Mouse (Mus musculus): ENCODE measurements at regions not wholly inside any gene's neighbourhood (a gene's known extent, or its start where the extent isn't known, plus 50 kb on each side); places are given as distances from the start of the nearest gene placed in this dataset.
A peak's percentile ranks its signal among the peaks of the same experiment; 100 is the strongest.

DNA sequence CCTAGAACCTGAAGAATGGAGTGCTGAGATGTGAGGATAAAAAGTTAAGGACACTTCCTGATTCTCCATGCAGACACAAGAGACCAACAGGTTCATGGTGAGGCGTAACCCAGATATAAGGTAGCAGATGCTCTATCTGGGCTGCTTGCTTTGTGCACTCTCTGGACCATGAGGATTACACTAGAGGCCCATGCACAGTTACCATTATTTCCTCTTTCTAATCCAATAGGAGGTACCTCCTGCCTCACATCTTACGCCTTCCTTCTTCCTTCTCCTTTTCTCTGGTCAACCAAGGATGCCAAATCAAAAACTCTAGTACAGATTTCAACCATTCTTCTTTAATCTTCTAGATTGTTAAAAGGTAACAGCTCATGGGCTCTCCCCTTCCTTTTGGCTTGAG lies 169.1 kb upstream of the Bcl6 start:
- Histone ChIP-seq H3K4me1 (ENCODE audit: control insufficient read depth in 2 of 2, insufficient read depth in 2 of 2, low read length in 2 of 2) (no peaks in the 10 kb centered on the region; a peak in 1 of 4 replicates), H3K4me2 (ENCODE audit: low read length) (no peak overlapping the region), H3K4me3 (ENCODE audit: control insufficient read depth in 1 of 2, insufficient read depth in 1 of 2, low read depth in 1 of 2, low read length in 2 of 2) (no peak overlapping the region), H3K27ac (replicated peaks in 1 of 2; ENCODE audit: control insufficient read depth in 1 of 2, insufficient read depth in 1 of 2, low read depth in 2 of 2, low read length in 2 of 2) (no peak overlapping the region), H3K9me3 (ENCODE audit: control insufficient read depth, low read length) (no peaks in the 10 kb centered on the region), H3K9ac (ENCODE audit: low read length) (no peak overlapping the region), H3K27me3 (ENCODE audit: control insufficient read depth, insufficient read depth, low read length) (no peaks in the 10 kb centered on the region), H3K36me3 (ENCODE audit: control insufficient read depth, insufficient read depth, low read length) (no peaks in the 10 kb centered on the region)
- no peak for ATAC-seq (ENCODE audit: insufficient number of reproducible peaks, insufficient read depth, low FRiP score, low read depth)
- 92% methylated on average over 2 of the region's 2 CpGs for WGBS

DNA sequence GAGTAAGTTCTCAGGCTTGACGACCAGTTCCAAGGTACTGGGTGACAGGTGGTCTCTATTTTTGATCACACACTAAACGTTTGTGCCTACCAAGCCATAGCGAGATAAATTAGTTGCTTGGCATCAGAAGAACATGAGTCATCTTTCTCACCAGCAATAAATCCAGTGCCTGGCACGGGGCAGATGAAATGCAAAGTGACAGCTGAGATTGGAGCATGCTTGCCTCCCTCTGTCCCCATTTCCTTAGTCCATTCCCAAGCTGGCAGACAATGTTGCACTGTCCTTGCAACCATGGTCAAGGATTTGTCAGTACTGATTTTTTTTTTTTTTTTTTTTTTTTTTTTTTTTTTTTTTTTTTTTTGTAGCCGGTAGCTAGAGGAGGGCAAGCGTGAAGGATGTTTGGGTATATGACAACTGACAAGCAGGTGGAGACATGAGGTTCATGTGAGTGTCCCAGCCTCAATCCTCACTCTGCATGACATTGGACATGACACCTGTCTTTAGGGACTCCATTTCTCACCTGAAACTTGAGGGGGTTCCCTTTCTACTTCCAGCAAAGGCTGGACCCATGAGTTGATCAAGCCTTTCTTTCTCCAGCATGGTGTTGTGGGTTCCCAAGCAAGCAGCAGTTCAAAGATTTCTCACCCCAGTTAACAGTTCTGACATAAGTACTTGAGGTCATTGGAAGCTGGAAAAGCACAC lies 168.2 kb upstream of the Bcl6 start:
- H3K27me3 ChIP-seq (ENCODE audit: control insufficient read depth, insufficient read depth, low read length): no peaks in the 10 kb centered on the region
- H3K4me3 ChIP-seq (ENCODE audit: control insufficient read depth in 1 of 2, insufficient read depth in 1 of 2, low read depth in 1 of 2, low read length in 2 of 2): no peak overlapping the region
- H3K9ac ChIP-seq (ENCODE audit: low read length): no peak overlapping the region
- no peaks in the 10 kb centered on the region for H3K9me3 ChIP-seq (ENCODE audit: control insufficient read depth, low read length)
- no peak for ATAC-seq (ENCODE audit: insufficient number of reproducible peaks, insufficient read depth, low FRiP score, low read depth)
- peaks cover under 1 to 3% of the 10 kb centered on the region in 2 experiments for H3K4me1 ChIP-seq (ENCODE audit: control insufficient read depth in 2 of 2, insufficient read depth in 2 of 2, low read length in 2 of 2)
- no peak overlapping the region for H3K4me2 ChIP-seq (ENCODE audit: low read length)
- H3K27ac ChIP-seq (replicated peaks in 1 of 2; ENCODE audit: control insufficient read depth in 1 of 2, insufficient read depth in 1 of 2, low read depth in 2 of 2, low read length in 2 of 2): no peak overlapping the region
- no peaks in the 10 kb centered on the region for H3K36me3 ChIP-seq (ENCODE audit: control insufficient read depth, insufficient read depth, low read length)
- WGBS: 57% methylated on average over 6 of the region's 6 CpGs

DNA sequence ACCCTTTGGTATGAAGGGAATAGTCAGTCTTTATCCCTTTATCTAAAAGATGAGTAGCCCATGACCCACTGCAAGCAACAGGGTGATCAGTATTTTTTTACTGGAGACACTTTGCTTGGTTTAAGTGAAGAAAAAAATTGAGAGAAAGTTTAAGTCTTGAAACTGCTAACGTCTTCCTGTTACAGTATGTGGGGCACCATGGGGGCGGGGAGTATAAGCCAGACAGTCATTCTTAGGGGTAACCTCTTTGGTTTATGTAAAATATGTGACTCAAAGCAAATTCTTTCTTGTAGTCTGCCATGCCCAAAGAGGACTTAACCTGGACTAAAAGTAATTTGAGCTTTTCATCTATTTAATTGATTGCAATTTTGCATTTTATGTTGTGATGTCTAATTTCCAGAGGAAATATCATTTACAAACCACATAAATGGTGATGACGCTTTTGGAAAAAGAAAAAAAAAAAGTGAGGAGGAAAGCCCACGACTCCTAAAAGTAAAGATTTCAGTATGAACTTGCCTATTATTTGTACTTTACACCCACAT lies 166.2 kb upstream of the Bcl6 start:
- no peak overlapping the region for H3K9ac ChIP-seq (ENCODE audit: low read length)
- no peaks in the 10 kb centered on the region for H3K9me3 ChIP-seq (ENCODE audit: control insufficient read depth, low read length)
- 79% methylated on average over 4 of the region's 4 CpGs for WGBS

DNA sequence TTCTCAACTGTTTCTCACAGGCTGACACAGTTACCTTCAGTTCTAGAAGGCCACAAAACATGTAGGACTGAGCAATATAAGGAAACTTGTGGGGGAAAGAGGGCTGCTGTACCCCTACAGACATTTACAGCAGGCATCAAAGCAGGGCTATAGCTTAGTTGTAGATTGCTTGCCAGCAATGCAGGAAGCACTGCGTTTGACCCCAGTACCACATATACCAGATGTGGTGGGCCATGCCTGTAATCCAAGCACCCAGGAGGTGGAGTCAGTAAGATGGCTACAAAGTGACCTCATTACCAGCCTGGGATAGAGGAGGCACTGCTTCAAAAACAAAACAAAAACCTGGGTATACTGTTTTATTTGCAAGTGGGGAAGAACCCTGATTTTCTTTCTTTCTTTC lies 165.3 kb upstream of the Bcl6 start:
- Histone ChIP-seq H3K36me3 (ENCODE audit: control insufficient read depth, insufficient read depth, low read length) (no peaks in the 10 kb centered on the region), H3K9ac (ENCODE audit: low read length) (no peak overlapping the region), H3K4me3 (ENCODE audit: control insufficient read depth in 1 of 2, insufficient read depth in 1 of 2, low read depth in 1 of 2, low read length in 2 of 2) (no peak overlapping the region), H3K4me1 (ENCODE audit: control insufficient read depth in 2 of 2, insufficient read depth in 2 of 2, low read length in 2 of 2) (peaks cover 8 to 16% of the 10 kb centered on the region in 2 experiments), H3K9me3 (ENCODE audit: control insufficient read depth, low read length) (no peaks in the 10 kb centered on the region), H3K27me3 (ENCODE audit: control insufficient read depth, insufficient read depth, low read length) (no peaks in the 10 kb centered on the region), H3K4me2 (ENCODE audit: low read length) (no peak overlapping the region), H3K27ac (replicated peaks in 1 of 2; ENCODE audit: control insufficient read depth in 1 of 2, insufficient read depth in 1 of 2, low read depth in 2 of 2, low read length in 2 of 2) (no peak overlapping the region)
- WGBS: 33% methylated on average over 1 of the region's 1 CpGs
- no peak for ATAC-seq (ENCODE audit: insufficient number of reproducible peaks, insufficient read depth, low FRiP score, low read depth)

More for the DNA sequence above, 166.2 kb upstream of the Bcl6 start:
- ATAC-seq (ENCODE audit: insufficient number of reproducible peaks, insufficient read depth, low FRiP score, low read depth): no peak
- Histone ChIP-seq H3K4me2 (ENCODE audit: low read length) (no peak overlapping the region), H3K36me3 (ENCODE audit: control insufficient read depth, insufficient read depth, low read length) (no peaks in the 10 kb centered on the region), H3K4me3 (ENCODE audit: control insufficient read depth in 1 of 2, insufficient read depth in 1 of 2, low read depth in 1 of 2, low read length in 2 of 2) (no peak overlapping the region), H3K4me1 (ENCODE audit: control insufficient read depth in 2 of 2, insufficient read depth in 2 of 2, low read length in 2 of 2) (peaks cover 8 to 16% of the 10 kb centered on the region in 2 experiments), H3K27ac (replicated peaks in 1 of 2; ENCODE audit: control insufficient read depth in 1 of 2, insufficient read depth in 1 of 2, low read depth in 2 of 2, low read length in 2 of 2) (no peak overlapping the region), H3K27me3 (ENCODE audit: control insufficient read depth, insufficient read depth, low read length) (no peaks in the 10 kb centered on the region)

DNA sequence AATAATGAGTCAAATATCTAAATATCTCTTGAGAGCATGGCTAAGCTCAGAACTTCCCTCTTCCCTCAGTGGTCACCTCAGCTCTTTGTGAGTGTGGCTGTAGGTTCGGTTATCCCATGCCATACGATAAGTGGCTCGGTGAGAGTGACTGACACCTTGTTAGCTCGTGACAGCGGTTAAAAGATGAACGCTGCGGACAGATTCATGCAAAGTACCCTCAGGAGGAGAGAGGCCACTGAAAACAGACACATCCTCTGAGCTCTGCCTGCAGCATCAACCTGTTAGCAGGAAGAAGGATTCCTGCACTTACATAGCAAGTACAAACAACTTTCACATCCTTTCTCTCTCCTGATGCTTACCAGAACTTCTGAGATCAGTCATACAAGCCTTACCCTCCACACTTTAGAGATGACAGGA lies 163.2 kb upstream of the Bcl6 start:
- Histone ChIP-seq H3K27ac (replicated peaks in 1 of 2; ENCODE audit: control insufficient read depth in 1 of 2, insufficient read depth in 1 of 2, low read depth in 2 of 2, low read length in 2 of 2) (no peak overlapping the region), H3K9ac (ENCODE audit: low read length) (no peak overlapping the region), H3K27me3 (ENCODE audit: control insufficient read depth, insufficient read depth, low read length) (no peaks in the 10 kb centered on the region), H3K4me2 (ENCODE audit: low read length) (peak overlapping the region; percentile 21), H3K36me3 (ENCODE audit: control insufficient read depth, insufficient read depth, low read length) (no peaks in the 10 kb centered on the region), H3K9me3 (ENCODE audit: control insufficient read depth, low read length) (no peaks in the 10 kb centered on the region), H3K4me3 (ENCODE audit: control insufficient read depth in 1 of 2, insufficient read depth in 1 of 2, low read depth in 1 of 2, low read length in 2 of 2) (no peak overlapping the region), H3K4me1 (ENCODE audit: control insufficient read depth in 2 of 2, insufficient read depth in 2 of 2, low read length in 2 of 2) (peaks cover 8 to 16% of the 10 kb centered on the region in 2 experiments)
- no peak for ATAC-seq (ENCODE audit: insufficient number of reproducible peaks, insufficient read depth, low FRiP score, low read depth)
- WGBS: 15% methylated on average over 7 of the region's 7 CpGs

DNA sequence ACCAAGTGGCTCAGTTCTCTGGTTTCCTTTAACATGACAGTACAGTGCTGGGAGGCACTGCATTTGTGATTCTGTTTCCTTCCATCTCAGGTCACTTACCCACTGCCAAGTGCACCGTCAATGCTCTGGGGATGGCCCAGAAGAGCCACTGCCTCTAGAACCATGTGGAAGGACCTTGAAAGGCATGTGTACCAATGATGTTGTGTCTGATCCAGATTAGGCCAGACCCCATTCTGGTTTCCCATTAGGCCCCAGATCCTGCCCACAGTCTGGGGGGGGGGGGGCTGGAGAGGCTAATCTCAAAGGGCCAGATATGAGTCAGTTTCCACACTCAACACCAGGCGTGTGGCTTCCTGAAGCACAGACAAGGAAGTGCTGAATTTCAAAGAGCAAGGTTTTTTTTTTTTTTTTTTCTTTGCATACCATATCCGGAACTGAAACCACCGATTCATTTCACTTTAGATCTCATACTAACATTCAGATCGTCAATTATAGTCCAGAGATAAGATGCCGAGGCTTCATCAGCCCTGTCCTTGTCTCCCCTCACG lies 162.6 kb upstream of the Bcl6 start:
- no peak overlapping the region for H3K4me3 ChIP-seq (ENCODE audit: control insufficient read depth in 1 of 2, insufficient read depth in 1 of 2, low read depth in 1 of 2, low read length in 2 of 2)
- H3K9ac ChIP-seq (ENCODE audit: low read length): no peak overlapping the region
- no peak overlapping the region for H3K27ac ChIP-seq (replicated peaks in 1 of 2; ENCODE audit: control insufficient read depth in 1 of 2, insufficient read depth in 1 of 2, low read depth in 2 of 2, low read length in 2 of 2)
- WGBS: 17% methylated on average over 7 of the region's 7 CpGs
- H3K4me2 ChIP-seq (ENCODE audit: low read length): peak overlapping the region; percentile 21
- no peaks in the 10 kb centered on the region for H3K36me3 ChIP-seq (ENCODE audit: control insufficient read depth, insufficient read depth, low read length)
- peaks cover 8 to 16% of the 10 kb centered on the region in 2 experiments for H3K4me1 ChIP-seq (ENCODE audit: control insufficient read depth in 2 of 2, insufficient read depth in 2 of 2, low read length in 2 of 2)
- peak; percentile 43; the same call in 1 of the 2 replicates for ATAC-seq (ENCODE audit: insufficient number of reproducible peaks, insufficient read depth, low FRiP score, low read depth)
- no peaks in the 10 kb centered on the region for H3K9me3 ChIP-seq (ENCODE audit: control insufficient read depth, low read length)
- H3K27me3 ChIP-seq (ENCODE audit: control insufficient read depth, insufficient read depth, low read length): no peaks in the 10 kb centered on the region

DNA sequence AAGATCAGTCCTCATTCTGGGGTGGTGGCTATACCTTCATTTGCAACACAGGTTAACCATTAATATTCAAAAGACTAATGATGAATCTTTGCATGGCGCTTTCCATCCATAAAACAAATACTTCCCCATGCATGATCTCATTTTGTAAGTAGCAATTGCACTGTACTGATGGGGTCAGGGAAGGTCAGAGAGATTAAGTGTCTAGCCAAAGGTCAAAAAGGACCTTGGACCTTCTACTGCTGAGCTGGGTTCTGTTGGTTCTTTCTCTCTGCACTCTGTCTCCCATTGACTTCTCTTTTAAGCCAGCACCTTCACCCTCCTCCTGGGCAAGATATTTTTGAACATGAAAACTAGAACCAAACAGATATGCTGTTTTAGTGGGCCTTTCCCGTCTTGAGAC lies 161.9 kb upstream of the Bcl6 start:
- Histone ChIP-seq H3K9ac (ENCODE audit: low read length) (no peak overlapping the region), H3K27me3 (ENCODE audit: control insufficient read depth, insufficient read depth, low read length) (no peaks in the 10 kb centered on the region), H3K27ac (replicated peaks in 1 of 2; ENCODE audit: control insufficient read depth in 1 of 2, insufficient read depth in 1 of 2, low read depth in 2 of 2, low read length in 2 of 2) (no peak overlapping the region), H3K9me3 (ENCODE audit: control insufficient read depth, low read length) (no peaks in the 10 kb centered on the region), H3K4me2 (ENCODE audit: low read length) (no peak overlapping the region), H3K4me3 (ENCODE audit: control insufficient read depth in 1 of 2, insufficient read depth in 1 of 2, low read depth in 1 of 2, low read length in 2 of 2) (no peak overlapping the region), H3K36me3 (ENCODE audit: control insufficient read depth, insufficient read depth, low read length) (no peaks in the 10 kb centered on the region), H3K4me1 (ENCODE audit: control insufficient read depth in 2 of 2, insufficient read depth in 2 of 2, low read length in 2 of 2) (peaks cover 8 to 16% of the 10 kb centered on the region in 2 experiments)
- no peak for ATAC-seq (ENCODE audit: insufficient number of reproducible peaks, insufficient read depth, low FRiP score, low read depth)
- WGBS: 68% methylated on average over 2 of the region's 2 CpGs

Data from heart, embryonic 14.5 days (tissue).